Mouse (Mus musculus): ENCODE measurements around the gene Abcc4.

DNA sequence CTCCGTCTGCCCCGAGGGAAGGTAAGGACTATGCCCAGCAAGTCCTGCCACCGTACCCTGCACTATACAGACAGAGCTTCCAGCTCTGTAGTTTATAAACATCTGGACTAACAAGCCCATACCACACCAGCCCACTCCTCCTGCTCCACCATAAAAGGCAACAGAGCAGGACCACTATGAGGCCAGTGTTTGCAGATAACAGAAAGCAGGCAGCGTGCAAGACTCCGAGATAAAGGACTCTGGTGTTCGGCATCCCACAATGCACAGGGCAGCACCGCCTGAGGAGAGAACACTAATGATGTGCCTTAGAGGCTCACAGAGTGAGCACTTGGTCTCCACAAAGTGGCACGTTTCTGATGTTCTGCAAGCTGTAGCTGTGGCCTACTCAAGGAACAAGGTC, 63.9 kb downstream of the Abcc4 start:
- no peak for TF ChIP-seq CTCF (IDR thresholded peaks at IDR 0.05; ENCODE audit: control insufficient read depth, insufficient read depth, insufficient replicate concordance, low read depth, low read length)
- no peak for TF ChIP-seq POLR2A (IDR thresholded peaks at IDR 0.05; ENCODE audit: control insufficient read depth, low read depth, low read length)

Measured in testis, adult 2 months (tissue).